Mouse (Mus musculus): Measurements from ENCODE around the gene Rrnad1. TPM values are rescaled to one million over a fixed set of nuclear protein-coding genes. Genes with fewer than 3 reads are reported as not detected.
A peak's percentile ranks its signal among the peaks of the same experiment; 100 is the strongest.

The Rrnad1 gene
- polyA plus RNA-seq, 1 experiment from 2014 or later = 19.1 TPM

- Histone ChIP-seq H3K27me3 (ENCODE audit: poor library complexity, severe bottlenecking) (peaks cover 27% of the 10 kb centered on the region; the same call in 1 of the 2 replicates), H3K4me1 (peaks cover 82% of the 10 kb centered on the region), H3K4me3 (peak overlapping the region; percentile 76), H3K9me3 (no peaks in the 10 kb centered on the region), H3K36me3 (replicated peaks) (peaks cover 34% of the 10 kb centered on the region), H3K27ac (peak overlapping the region; percentile 95)
- DNase-seq (ENCODE audit: extremely low spot score, low spot score) = no peak
- 5% methylated on average over 1 of the region's 1 CpGs for WGBS
Measured at GRCm38 (mm10) chr3:87946541-87946860, 16.0 kb upstream of the Rrnad1 start.

- Histone ChIP-seq H3K27me3 (ENCODE audit: poor library complexity, severe bottlenecking) (peaks cover 25% of the 10 kb centered on the region; the same call in 1 of the 2 replicates), H3K4me3 (peak overlapping the region; percentile 76), H3K9me3 (no peaks in the 10 kb centered on the region), H3K27ac (peak overlapping the region; percentile 95), H3K36me3 (replicated peaks) (peaks cover 36% of the 10 kb centered on the region), H3K4me1 (peaks cover 77% of the 10 kb centered on the region)
- WGBS = 2% methylated on average over 12 of the region's 12 CpGs
- peak; percentile 67 for DNase-seq (ENCODE audit: extremely low spot score, low spot score)
Measured at GRCm38 (mm10) chr3:87945781-87946540, 15.4 kb upstream of the Rrnad1 start.

- peak overlapping the region; percentile 95 for H3K27ac ChIP-seq
- peak overlapping the region; percentile 76; the same call in 1 of the 2 replicates for H3K4me3 ChIP-seq
- peaks cover 20% of the 10 kb centered on the region; the same call in 1 of the 2 replicates for H3K27me3 ChIP-seq (ENCODE audit: poor library complexity, severe bottlenecking)
- H3K4me1 ChIP-seq = peaks cover 67% of the 10 kb centered on the region
- no peaks in the 10 kb centered on the region for H3K9me3 ChIP-seq
- 8% methylated on average over 4 of the region's 4 CpGs for WGBS
- H3K36me3 ChIP-seq (replicated peaks) = peaks cover 45% of the 10 kb centered on the region
- no peak for DNase-seq (ENCODE audit: extremely low spot score, low spot score)
Measured at GRCm38 (mm10) chr3:87944838-87945600, 14.5 kb upstream of the Rrnad1 start.

- no peak overlapping the region for H3K4me3 ChIP-seq
- no peaks in the 10 kb centered on the region for H3K9me3 ChIP-seq
- DNase-seq (ENCODE audit: extremely low spot score, low spot score) = no peak
- peak overlapping the region; percentile 95 for H3K27ac ChIP-seq
- H3K36me3 ChIP-seq (replicated peaks) = peaks cover 60% of the 10 kb centered on the region
- peaks cover 19% of the 10 kb centered on the region; the same call in 1 of the 2 replicates for H3K27me3 ChIP-seq (ENCODE audit: poor library complexity, severe bottlenecking)
- peaks cover 53% of the 10 kb centered on the region for H3K4me1 ChIP-seq
- WGBS = 89% methylated on average over 7 of the region's 7 CpGs
Measured at GRCm38 (mm10) chr3:87943586-87943985, 13.1 kb upstream of the Rrnad1 start.

GRCm38 (mm10) chr3:87942471-87942870, 12.0 kb upstream of the Rrnad1 start:
- WGBS = 90% methylated on average over 2 of the region's 2 CpGs
- no peaks in the 10 kb centered on the region for H3K9me3 ChIP-seq
- H3K27me3 ChIP-seq (ENCODE audit: poor library complexity, severe bottlenecking) = peaks cover 14% of the 10 kb centered on the region; the same call in 1 of the 2 replicates
- H3K36me3 ChIP-seq (replicated peaks) = peaks cover 71% of the 10 kb centered on the region
- H3K4me3 ChIP-seq = no peak overlapping the region
- peaks cover 42% of the 10 kb centered on the region for H3K4me1 ChIP-seq
- no peak overlapping the region for H3K27ac ChIP-seq
- DNase-seq (ENCODE audit: extremely low spot score, low spot score) = no peak

GRCm38 (mm10) chr3:87940611-87941010, 10.1 kb upstream of the Rrnad1 start:
- Histone ChIP-seq H3K4me3 (no peak overlapping the region), H3K27ac (no peak overlapping the region), H3K4me1 (peaks cover 30% of the 10 kb centered on the region), H3K9me3 (no peaks in the 10 kb centered on the region), H3K36me3 (replicated peaks) (peaks cover 88% of the 10 kb centered on the region), H3K27me3 (ENCODE audit: poor library complexity, severe bottlenecking) (no peaks in the 10 kb centered on the region)
- DNase-seq (ENCODE audit: extremely low spot score, low spot score) = no peak
- 72% methylated on average over 5 of the region's 5 CpGs for WGBS

- Histone ChIP-seq H3K36me3 (replicated peaks) (peaks cover 96% of the 10 kb centered on the region), H3K9me3 (no peaks in the 10 kb centered on the region), H3K27ac (peak overlapping the region; percentile 71), H3K4me3 (no peak overlapping the region; the same call in 1 of the 2 replicates), H3K27me3 (ENCODE audit: poor library complexity, severe bottlenecking) (no peaks in the 10 kb centered on the region), H3K4me1 (peaks cover 35% of the 10 kb centered on the region)
- WGBS = over 99% methylated on average over 2 of the region's 2 CpGs
- DNase-seq (ENCODE audit: extremely low spot score, low spot score) = peak; percentile 85
Measured at GRCm38 (mm10) chr3:87935776-87936175, 5.3 kb upstream of the Rrnad1 start.

- Histone ChIP-seq H3K27ac (no peak overlapping the region), H3K4me1 (peaks cover 37% of the 10 kb centered on the region), H3K4me3 (no peak overlapping the region), H3K36me3 (replicated peaks) (peaks cover 90% of the 10 kb centered on the region), H3K9me3 (no peaks in the 10 kb centered on the region), H3K27me3 (ENCODE audit: poor library complexity, severe bottlenecking) (no peaks in the 10 kb centered on the region)
- DNase-seq (ENCODE audit: extremely low spot score, low spot score) = no peak
- 91% methylated on average over 4 of the region's 4 CpGs for WGBS
Measured at GRCm38 (mm10) chr3:87935201-87935600, 4.7 kb upstream of the Rrnad1 start.

- H3K9me3 ChIP-seq = no peaks in the 10 kb centered on the region
- H3K4me3 ChIP-seq = no peak overlapping the region
- H3K27ac ChIP-seq = no peak overlapping the region
- DNase-seq (ENCODE audit: extremely low spot score, low spot score) = no peak
- peaks cover 83% of the 10 kb centered on the region for H3K36me3 ChIP-seq (replicated peaks)
- WGBS = 82% methylated on average over 4 of the region's 4 CpGs
- peaks cover 39% of the 10 kb centered on the region for H3K4me1 ChIP-seq
- H3K27me3 ChIP-seq (ENCODE audit: poor library complexity, severe bottlenecking) = no peaks in the 10 kb centered on the region
Measured at GRCm38 (mm10) chr3:87934501-87934900, 4.0 kb upstream of the Rrnad1 start.

- no peak for DNase-seq (ENCODE audit: extremely low spot score, low spot score)
- H3K9me3 ChIP-seq = no peaks in the 10 kb centered on the region
- H3K4me3 ChIP-seq = no peak overlapping the region
- no peaks in the 10 kb centered on the region for H3K27me3 ChIP-seq (ENCODE audit: poor library complexity, severe bottlenecking)
- WGBS = 87% methylated on average over 5 of the region's 5 CpGs
- peaks cover 44% of the 10 kb centered on the region for H3K4me1 ChIP-seq
- H3K27ac ChIP-seq = no peak overlapping the region
- peaks cover 79% of the 10 kb centered on the region for H3K36me3 ChIP-seq (replicated peaks)
Measured at GRCm38 (mm10) chr3:87934026-87934425, 3.5 kb upstream of the Rrnad1 start.

GRCm38 (mm10) chr3:87929341-87930077, 1.0 kb downstream of the Rrnad1 start:
- peaks cover 36% of the 10 kb centered on the region for H3K4me1 ChIP-seq
- H3K27ac ChIP-seq = peak overlapping the region; percentile 94
- no peaks in the 10 kb centered on the region for H3K27me3 ChIP-seq (ENCODE audit: poor library complexity, severe bottlenecking)
- peak overlapping the region; percentile 77 for H3K4me3 ChIP-seq
- H3K9me3 ChIP-seq = no peaks in the 10 kb centered on the region
- no peak for DNase-seq (ENCODE audit: extremely low spot score, low spot score)
- H3K36me3 ChIP-seq (replicated peaks) = peaks cover 68% of the 10 kb centered on the region
- 9% methylated on average over 26 of the region's 26 CpGs for WGBS

- 91% methylated on average over 5 of the region's 5 CpGs for WGBS
- Histone ChIP-seq H3K27me3 (ENCODE audit: poor library complexity, severe bottlenecking) (no peaks in the 10 kb centered on the region), H3K9me3 (no peaks in the 10 kb centered on the region), H3K27ac (no peak overlapping the region), H3K36me3 (replicated peaks) (peaks cover 68% of the 10 kb centered on the region), H3K4me3 (no peak overlapping the region), H3K4me1 (peaks cover 26% of the 10 kb centered on the region)
- no peak for DNase-seq (ENCODE audit: extremely low spot score, low spot score)
Measured at GRCm38 (mm10) chr3:87927452-87927851, 3.1 kb downstream of the Rrnad1 start.

Data from forebrain, embryonic 10.5 days (tissue).